Mouse (Mus musculus) hindbrain, embryonic 14.5 days (tissue): ENCODE measurements at regions not wholly inside any gene's neighbourhood (a gene's known extent, or its start where the extent isn't known, plus 50 kb on each side); places are given as distances from the start of the nearest gene placed in this dataset.

Experiments used
- ATAC-seq: fragments of 200-750 bp; cut with Nextera tagmentation; 2 replicates; pipeline ENCODE4 v1.8.0; 2017; ENCODE audit warnings: moderate number of reproducible peaks, mild to moderate bottlenecking, moderate TSS enrichment, moderate library complexity; ENCODE audit not compliant: low FRiP score
- DNase-seq: peaks from one replicate; pipeline ENCODE4 v3.0.0-alpha.2; 2015; ENCODE audit warnings: low spot score
- H3K27ac ChIP-seq: fragments of 300-500 bp; sonication (generic); 2 replicates; pipeline ENCODE4 v1.5.1; 2014; ENCODE audit warnings: mild to moderate bottlenecking, moderate library complexity
- H3K27me3 ChIP-seq: fragments of 300-500 bp; sonication (generic); 2 replicates; pipeline ENCODE4 v1.6.1; 2014; ENCODE audit warnings: mild to moderate bottlenecking, low read length, mixed read lengths; ENCODE audit not compliant: control insufficient read depth, insufficient read depth
- H3K36me3 ChIP-seq: fragments of 300-500 bp; sonication (generic); replicated peaks from 2 replicates; pipeline ENCODE4 v1.6.1; 2014; ENCODE audit not compliant: control insufficient read depth, insufficient read depth
- H3K4me1 ChIP-seq: fragments of 300-500 bp; sonication (generic); replicated peaks from 2 replicates; pipeline ENCODE4 v1.6.1; 2014; ENCODE audit warnings: antibody characterized with exemption, low read length, mixed read lengths; ENCODE audit not compliant: control insufficient read depth, insufficient read depth
- H3K4me2 ChIP-seq: fragments of 300-500 bp; sonication (generic); replicated peaks from 2 replicates; pipeline ENCODE4 v1.6.1; 2014; ENCODE audit warnings: mild to moderate bottlenecking, moderate library complexity
- H3K4me3 ChIP-seq: fragments of 300-500 bp; sonication (generic); replicated peaks from 2 replicates; pipeline ENCODE4 v1.5.1; 2014; ENCODE audit warnings: mild to moderate bottlenecking, low read length
- H3K9ac ChIP-seq: fragments of 300-500 bp; sonication (generic); 2 replicates; pipeline ENCODE4 v1.6.1; 2014
- H3K9me3 ChIP-seq: fragments of 300-500 bp; sonication (generic); 2 replicates; pipeline ENCODE4 v1.6.1; 2016; ENCODE audit warnings: low read length; ENCODE audit not compliant: control insufficient read depth
- WGBS: fragments of 180-500 bp; shearing (Covaris S2); extraction: QIAGEN DNeasy Blood & Tissue Kit; methylation state at CpG from one replicate; pipeline ENCODE4 v1.1.7; 2014; 5-methylcytosine and 5-hydroxymethylcytosine counted together

- Histone ChIP-seq H3K9me3 (no peaks in the 10 kb centered on the region), H3K9ac (no peak overlapping the region), H3K4me1 (no peaks in the 10 kb centered on the region), H3K36me3 (no peaks in the 10 kb centered on the region), H3K4me2 (no peak overlapping the region), H3K27me3 (no peaks in the 10 kb centered on the region), H3K4me3 (no peak overlapping the region), H3K27ac (no peak overlapping the region)
- ATAC-seq (no peak), DNase-seq (no peak)
- WGBS: 74% methylated on average over 3 of the region's 3 CpGs
These were observed 156.7 kb upstream of the Cypt15 start for GRCm38 (mm10) chrX:39189417-39189816.

- 58% methylated on average over 4 of the region's 4 CpGs for WGBS
- ATAC-seq (peak; percentile 66; the same call in 1 of the 2 replicates), DNase-seq (peak; percentile 38)
- no peaks in the 10 kb centered on the region for H3K4me1 ChIP-seq
- no peak overlapping the region for H3K4me3 ChIP-seq
- H3K27ac ChIP-seq: no peak overlapping the region
- no peak overlapping the region for H3K4me2 ChIP-seq
- no peaks in the 10 kb centered on the region for H3K9me3 ChIP-seq
- no peaks in the 10 kb centered on the region for H3K27me3 ChIP-seq
- no peak overlapping the region for H3K9ac ChIP-seq
- no peaks in the 10 kb centered on the region for H3K36me3 ChIP-seq
These were observed 116.4 kb upstream of the Cypt15 start for GRCm38 (mm10) chrX:39229683-39230082.

GRCm38 (mm10) chrX:39250148-39250725 lies 95.8 kb upstream of the Cypt15 start:
- Histone ChIP-seq H3K27ac (no peak overlapping the region), H3K4me3 (no peak overlapping the region), H3K9me3 (no peaks in the 10 kb centered on the region), H3K4me2 (no peak overlapping the region), H3K27me3 (no peaks in the 10 kb centered on the region), H3K9ac (no peak overlapping the region), H3K4me1 (no peaks in the 10 kb centered on the region), H3K36me3 (no peaks in the 10 kb centered on the region)
- no peak for DNase-seq
- WGBS: 79% methylated on average over 4 of the region's 4 CpGs
- no peak for ATAC-seq
